Mouse (Mus musculus): ENCODE data around the gene Hoxd3.

DNA sequence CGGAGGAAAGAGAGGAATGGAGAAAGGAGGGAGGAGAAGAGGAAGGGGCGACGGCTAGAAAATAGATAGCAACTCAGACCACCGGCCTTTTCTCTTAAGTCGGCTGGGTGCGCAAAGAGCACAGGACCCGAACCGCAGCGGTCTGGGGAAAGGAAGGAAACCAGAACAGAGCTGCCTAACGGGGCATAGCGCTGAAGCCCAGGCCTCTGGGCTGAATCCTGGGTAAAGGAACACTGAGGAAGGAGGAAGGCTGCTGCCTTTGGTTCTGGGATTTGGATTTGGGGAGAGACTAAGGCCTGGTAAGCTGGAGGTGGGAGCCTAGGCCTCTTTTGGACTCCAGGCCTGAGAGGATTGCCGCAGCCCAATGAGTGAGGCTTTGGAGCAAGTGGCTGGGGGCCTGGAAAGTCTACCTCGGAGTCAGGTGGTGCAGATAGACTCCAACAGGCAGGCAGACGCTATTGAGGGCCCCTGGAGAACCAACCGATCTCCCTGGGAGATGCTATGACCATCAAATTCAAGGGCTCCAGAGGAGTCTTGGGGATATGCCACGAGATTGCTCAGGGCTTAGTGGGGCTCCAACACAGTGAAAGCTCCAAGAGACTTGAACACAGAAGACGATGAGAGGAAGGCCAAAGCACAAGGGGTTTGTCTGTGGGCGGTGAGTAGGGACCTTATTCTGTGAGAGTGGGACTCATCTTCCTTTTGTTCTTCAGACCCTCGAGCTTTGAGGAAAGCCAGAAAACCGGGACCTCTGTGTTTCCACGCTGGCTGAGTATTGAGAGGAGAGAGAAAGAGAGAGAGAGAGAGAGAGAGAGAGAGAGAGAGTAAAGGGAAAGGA, 30.9 kb upstream of the Hoxd3 start:
- TF ChIP-seq CTCF (IDR thresholded peaks at IDR 0.05; ENCODE audit: low read depth) = no peak
- no peak for TF ChIP-seq EP300 (optimal IDR thresholded peaks at IDR 0.05)

All from stomach, postnatal 0 days (tissue).